Mouse (Mus musculus) ovary, adult 10 weeks (tissue): ENCODE data around the gene Nat9. TPM values are rescaled to one million over a fixed set of nuclear protein-coding genes. Genes with fewer than 3 reads are reported as not detected.

Experiments used
- polyA plus RNA-seq: library from polyadenylated mRNA; stranded (reverse); fragments of 350-450 nt; fragmentation: Illumina TruSeq; extraction: RNeasy Lipid Tissue Mini Kit (QIAGEN cat#74804); gene quantifications from one replicate; pipeline ENCODE4 v1.2.3, GENCODE M21; 2014

Nat9 gene
- 0.74 TPM for polyA plus RNA-seq

GRCm38 (mm10) chr11:115187693-115188092, at the start of gene Nat9:
Gene Nat9, minus strand, starts transcription at chr11:115187859.

GRCm38 (mm10) chr11:115187224-115187639, 427 bp downstream of the Nat9 start, which contains the start of gene Tmem104:
Gene Tmem104, plus strand, starts transcription at chr11:115187487.

GRCm38 (mm10) chr11:115162832-115163480, 24.7 kb downstream of the Nat9 start, which contains the start of gene Slc9a3r1:
Gene Slc9a3r1, plus strand, starts transcription at chr11:115163341.

GRCm38 (mm10) chr11:115133800-115134199, 53.9 kb downstream of the Nat9 start, which contains the start of gene Cd300lf:
Gene Cd300lf, minus strand, starts transcription at chr11:115133992.

Other genes with a start within 250 kb of the Nat9 start
- gene Cd300c, start 218.7 kb downstream of the Nat9 start, polyA plus RNA-seq = not detected
- 4.2 TPM for gene Cd300ld, start 197.9 kb downstream of the Nat9 start, polyA plus RNA-seq
- 3.0 TPM for gene Cd300c2, start 186.0 kb downstream of the Nat9 start, polyA plus RNA-seq
- gene Cd300ld2, start 171.7 kb downstream of the Nat9 start, polyA plus RNA-seq = not detected
- gene Cd300ld4, start 160.8 kb downstream of the Nat9 start, polyA plus RNA-seq = not detected
- gene Cd300ld5, start 150.1 kb downstream of the Nat9 start, polyA plus RNA-seq = 4.1 TPM
- gene Cd300ld3, start 139.4 kb downstream of the Nat9 start, polyA plus RNA-seq = 4.1 TPM
- 0.63 TPM for gene Cd300e, start 125.7 kb downstream of the Nat9 start, polyA plus RNA-seq
- gene Rab37, start 96.4 kb downstream of the Nat9 start, polyA plus RNA-seq = 0.60 TPM
- 0.48 TPM for gene Cd300lf, start 53.9 kb downstream of the Nat9 start, polyA plus RNA-seq
- gene Slc9a3r1, start 24.5 kb downstream of the Nat9 start, polyA plus RNA-seq = 8.0 TPM
- gene Tmem104, start 372 bp downstream of the Nat9 start, polyA plus RNA-seq = 0.71 TPM
- gene Grin2c, start 79.4 kb upstream of the Nat9 start, polyA plus RNA-seq = not detected
- 11.9 TPM for gene Fdxr, start 89.2 kb upstream of the Nat9 start, polyA plus RNA-seq
- gene Fads6, start 109.8 kb upstream of the Nat9 start, polyA plus RNA-seq = 13.5 TPM
- not detected for gene Otop2, start 119.3 kb upstream of the Nat9 start, polyA plus RNA-seq
- 0.60 TPM for gene Ush1g, start 134.2 kb upstream of the Nat9 start, polyA plus RNA-seq
- not detected for gene Otop3, start 146.9 kb upstream of the Nat9 start, polyA plus RNA-seq
- 1.3 TPM for gene Hid1, start 179.9 kb upstream of the Nat9 start, polyA plus RNA-seq
- gene Cdr2l, start 194.1 kb upstream of the Nat9 start, polyA plus RNA-seq = 0.46 TPM
- gene Mrpl58, start 215.9 kb upstream of the Nat9 start, polyA plus RNA-seq = 5.3 TPM
- 364 TPM for gene Atp5h, start 232.1 kb upstream of the Nat9 start, polyA plus RNA-seq
- 21.3 TPM for gene Kctd2, start 232.3 kb upstream of the Nat9 start, polyA plus RNA-seq